Mouse (Mus musculus): ENCODE data around the gene Ehd2. TPM values are rescaled to one million over a fixed set of nuclear protein-coding genes. Genes with fewer than 3 reads are reported as not detected.

Ehd2 gene
- polyA plus RNA-seq, 1 experiment: not detected

DNA sequence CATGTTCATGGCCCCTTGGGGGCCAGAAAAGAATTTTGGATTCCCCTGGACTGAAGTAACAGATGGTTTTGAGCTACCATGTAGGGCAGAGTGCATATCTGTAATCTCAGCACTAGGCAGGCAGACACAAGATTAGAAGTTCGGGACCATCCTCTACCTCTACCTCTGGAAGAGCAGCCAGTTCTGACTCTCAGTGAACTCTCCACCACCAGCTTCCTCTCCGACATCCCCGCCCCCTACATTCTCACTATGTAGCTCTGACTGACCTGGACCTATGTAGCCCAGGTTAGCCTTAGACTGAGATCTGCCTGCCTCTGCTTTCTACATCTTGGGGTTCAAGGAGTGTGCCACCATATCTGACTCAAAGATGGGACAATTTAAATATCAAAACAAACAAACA is 878 bp downstream of the Ehd2 start:
- peaks cover 21% of the 10 kb centered on the region for H3K4me1 ChIP-seq (ENCODE audit: control insufficient read depth, insufficient read depth, low read length)
- no peak overlapping the region for H3K4me3 ChIP-seq (ENCODE audit: insufficient read depth, low read depth, low read length)
- no peak overlapping the region for H3K27ac ChIP-seq (ENCODE audit: insufficient read depth, low read depth, low read length)
- TF ChIP-seq CTCF (IDR thresholded peaks at IDR 0.05; ENCODE audit: insufficient read depth, low read depth, low read length) (no peak), POLR2A (IDR thresholded peaks at IDR 0.05; ENCODE audit: insufficient read depth, low read depth, low read length) (no peak)
- 87% methylated on average over 3 of the region's 3 CpGs for WGBS

DNA sequence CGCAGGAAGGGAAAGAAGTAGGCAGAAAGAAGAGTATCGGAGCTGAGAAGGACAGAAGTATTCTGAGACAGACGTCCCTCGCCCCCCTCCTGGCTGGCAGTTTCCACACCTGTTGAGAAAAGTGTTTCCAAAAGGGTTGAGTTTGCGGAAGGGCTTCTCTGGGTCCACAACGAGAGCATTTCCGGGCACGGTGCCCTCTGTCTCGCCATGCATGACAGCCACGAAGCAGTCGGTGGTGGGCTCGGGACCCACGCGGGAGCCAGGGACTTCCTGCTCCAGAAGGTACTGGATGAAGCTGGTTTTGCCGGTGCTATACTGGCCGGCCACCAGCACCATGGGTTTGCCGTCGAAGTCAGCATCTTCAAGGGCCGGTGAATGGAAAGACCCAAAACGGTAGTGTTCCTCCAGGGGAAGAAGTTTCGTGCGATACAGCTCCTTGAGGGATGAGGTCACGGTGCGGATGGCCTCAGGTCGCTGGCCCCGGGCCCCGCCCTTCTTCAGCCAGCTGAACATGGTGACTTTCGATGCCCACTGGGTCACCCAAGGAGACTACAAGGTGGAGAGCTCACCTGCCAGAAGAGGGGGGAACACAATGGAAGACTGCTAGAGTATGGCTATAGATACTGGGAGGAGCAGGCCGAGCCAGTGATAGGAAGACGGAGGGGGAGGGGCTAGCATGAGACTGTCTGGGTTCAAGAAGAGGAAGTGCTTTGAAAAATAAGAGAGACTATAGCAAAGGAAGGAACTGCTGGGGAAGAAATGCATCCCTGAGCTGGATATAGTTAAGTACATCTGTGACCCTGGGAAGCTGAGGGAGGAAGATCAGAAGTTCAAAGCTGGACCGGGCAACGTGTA is 3.3 kb downstream of the Ehd2 start:
- TF ChIP-seq POLR2A (IDR thresholded peaks at IDR 0.05; ENCODE audit: insufficient read depth, low read depth, low read length) (no peak), CTCF (IDR thresholded peaks at IDR 0.05; ENCODE audit: insufficient read depth, low read depth, low read length) (no peak)
- Histone ChIP-seq H3K4me1 (ENCODE audit: control insufficient read depth, insufficient read depth, low read length) (peaks cover 27% of the 10 kb centered on the region), H3K27ac (ENCODE audit: insufficient read depth, low read depth, low read length) (no peak overlapping the region), H3K4me3 (ENCODE audit: insufficient read depth, low read depth, low read length) (no peak overlapping the region)
- 82% methylated on average over 32 of the region's 32 CpGs for WGBS

DNA sequence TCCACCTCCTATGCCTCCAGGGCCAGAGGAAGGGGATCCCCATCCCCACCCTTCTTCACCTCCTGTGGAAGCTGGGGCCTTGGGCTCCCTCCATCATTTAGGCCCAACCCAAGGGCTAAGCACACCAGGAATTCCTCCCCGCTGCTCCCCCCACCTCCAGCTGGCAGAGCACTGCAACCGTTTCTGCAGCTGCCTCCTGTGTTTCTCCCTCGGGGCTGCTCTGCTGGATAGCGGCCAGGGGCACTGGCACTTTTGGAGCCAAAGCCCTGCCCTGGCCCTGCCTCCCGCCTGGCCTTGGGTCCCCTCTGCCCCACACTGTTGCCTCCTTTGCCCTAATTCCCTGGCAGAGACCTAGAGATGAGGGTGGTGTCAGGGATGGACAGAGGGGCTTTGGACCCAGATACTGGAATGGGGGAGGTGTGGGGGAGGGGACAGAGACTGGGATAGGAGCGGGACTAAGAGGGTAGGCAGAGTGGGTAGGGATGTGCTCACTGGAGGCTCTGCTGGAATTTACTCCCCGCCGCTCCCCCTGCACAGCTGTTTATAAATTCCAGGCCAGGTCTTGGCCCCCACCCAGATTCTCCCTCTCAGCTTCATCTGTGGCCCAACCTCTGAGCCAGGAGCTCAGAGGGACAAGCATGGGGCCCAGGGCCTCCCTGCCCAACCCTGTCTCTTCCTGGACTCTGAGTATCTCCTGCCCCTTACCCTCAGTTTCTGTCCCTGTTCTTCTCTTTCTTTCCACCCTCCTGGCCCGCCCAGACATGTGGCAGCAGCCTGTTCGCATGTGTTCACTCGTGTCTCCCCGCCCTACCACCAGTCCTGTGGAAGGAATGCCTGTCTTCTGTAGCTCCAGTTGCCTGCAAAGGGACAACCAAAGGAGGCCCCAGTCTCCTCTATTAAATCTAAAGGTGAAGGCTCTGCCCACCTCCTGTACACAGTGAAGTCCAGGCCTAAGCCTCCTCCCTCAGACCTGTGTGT is 4.8 kb downstream of the Ehd2 start:
- WGBS: 20% methylated on average over 12 of the region's 12 CpGs
- Histone ChIP-seq H3K4me3 (ENCODE audit: insufficient read depth, low read depth, low read length) (no peak overlapping the region), H3K27ac (ENCODE audit: insufficient read depth, low read depth, low read length) (no peak overlapping the region), H3K4me1 (ENCODE audit: control insufficient read depth, insufficient read depth, low read length) (peaks cover 27% of the 10 kb centered on the region)
- TF ChIP-seq CTCF (IDR thresholded peaks at IDR 0.05; ENCODE audit: insufficient read depth, low read depth, low read length): no peak
- TF ChIP-seq POLR2A (IDR thresholded peaks at IDR 0.05; ENCODE audit: insufficient read depth, low read depth, low read length): no peak

DNA sequence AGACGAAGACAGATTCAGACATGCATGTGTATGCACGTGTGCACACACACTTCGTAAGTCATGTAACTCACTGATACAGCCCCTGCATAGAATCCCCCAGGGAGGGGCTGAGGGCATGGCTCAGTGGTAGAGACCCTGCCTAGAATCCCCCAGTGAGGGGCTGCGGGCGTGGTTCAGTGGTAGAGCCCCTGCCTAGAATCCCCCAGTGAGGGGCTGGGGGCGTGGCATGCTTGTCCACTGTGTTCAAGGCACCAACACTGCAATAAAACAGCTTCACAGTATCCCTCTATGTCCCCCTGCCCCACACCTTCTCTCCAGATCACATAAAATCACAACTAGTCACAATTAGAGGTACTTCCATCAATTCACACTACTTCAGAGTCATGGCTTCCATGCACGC is 5.6 kb downstream of the Ehd2 start:
- Histone ChIP-seq H3K4me1 (ENCODE audit: control insufficient read depth, insufficient read depth, low read length) (peaks cover 23% of the 10 kb centered on the region), H3K4me3 (ENCODE audit: insufficient read depth, low read depth, low read length) (no peak overlapping the region), H3K27ac (ENCODE audit: insufficient read depth, low read depth, low read length) (no peak overlapping the region)
- WGBS: 88% methylated on average over 7 of the region's 7 CpGs
- TF ChIP-seq CTCF (IDR thresholded peaks at IDR 0.05; ENCODE audit: insufficient read depth, low read depth, low read length): no peak
- TF ChIP-seq POLR2A (IDR thresholded peaks at IDR 0.05; ENCODE audit: insufficient read depth, low read depth, low read length): no peak

DNA sequence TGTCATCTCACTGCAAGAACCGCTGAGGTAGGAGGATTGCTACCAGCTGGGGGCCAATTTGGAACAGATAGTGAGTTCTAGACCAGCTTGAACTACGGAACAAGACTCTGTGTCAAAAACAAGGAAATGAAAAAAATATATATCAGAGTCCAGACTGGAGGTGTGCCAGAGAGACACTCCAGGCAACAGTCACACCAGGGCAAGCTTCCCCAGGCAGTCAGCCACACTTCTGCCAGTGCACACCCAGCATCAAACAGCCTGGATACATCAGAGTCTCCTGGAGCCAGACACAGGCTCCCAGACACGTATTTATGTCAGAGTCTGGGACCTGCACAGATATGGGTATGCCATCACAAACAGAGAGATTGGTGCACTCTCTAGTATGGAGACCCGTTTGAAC is 6.1 kb downstream of the Ehd2 start:
- no peak for TF ChIP-seq POLR2A (IDR thresholded peaks at IDR 0.05; ENCODE audit: insufficient read depth, low read depth, low read length)
- Histone ChIP-seq H3K4me1 (ENCODE audit: control insufficient read depth, insufficient read depth, low read length) (peaks cover 23% of the 10 kb centered on the region), H3K27ac (ENCODE audit: insufficient read depth, low read depth, low read length) (no peak overlapping the region), H3K4me3 (ENCODE audit: insufficient read depth, low read depth, low read length) (no peak overlapping the region)
- WGBS: 60% methylated on average over 4 of the region's 4 CpGs

DNA sequence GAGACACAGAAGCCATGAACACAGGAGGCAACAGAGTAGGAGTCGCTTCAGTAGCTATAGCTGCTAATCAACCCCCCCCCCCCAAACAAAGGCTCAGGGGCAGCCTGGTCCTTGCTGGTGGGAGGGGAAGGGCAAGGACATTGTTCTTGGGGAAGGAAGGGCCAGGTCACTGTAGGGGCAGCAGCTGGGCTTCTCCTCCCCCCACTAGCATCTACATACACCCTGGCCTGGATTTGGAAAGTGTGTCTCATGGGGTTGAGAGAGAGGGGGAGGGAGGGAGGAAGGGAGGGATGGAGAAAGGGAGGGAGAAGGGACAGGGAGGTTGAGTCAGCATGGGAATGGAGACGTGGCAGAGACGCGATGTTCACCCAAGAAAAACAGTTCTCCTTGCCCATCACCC is 6.7 kb downstream of the Ehd2 start:
- Histone ChIP-seq H3K27ac (ENCODE audit: insufficient read depth, low read depth, low read length) (no peak overlapping the region), H3K4me3 (ENCODE audit: insufficient read depth, low read depth, low read length) (no peak overlapping the region), H3K4me1 (ENCODE audit: control insufficient read depth, insufficient read depth, low read length) (peaks cover 23% of the 10 kb centered on the region)
- no peak for TF ChIP-seq CTCF (IDR thresholded peaks at IDR 0.05; ENCODE audit: insufficient read depth, low read depth, low read length)
- TF ChIP-seq POLR2A (IDR thresholded peaks at IDR 0.05; ENCODE audit: insufficient read depth, low read depth, low read length): no peak
- 33% methylated on average over 4 of the region's 4 CpGs for WGBS

DNA sequence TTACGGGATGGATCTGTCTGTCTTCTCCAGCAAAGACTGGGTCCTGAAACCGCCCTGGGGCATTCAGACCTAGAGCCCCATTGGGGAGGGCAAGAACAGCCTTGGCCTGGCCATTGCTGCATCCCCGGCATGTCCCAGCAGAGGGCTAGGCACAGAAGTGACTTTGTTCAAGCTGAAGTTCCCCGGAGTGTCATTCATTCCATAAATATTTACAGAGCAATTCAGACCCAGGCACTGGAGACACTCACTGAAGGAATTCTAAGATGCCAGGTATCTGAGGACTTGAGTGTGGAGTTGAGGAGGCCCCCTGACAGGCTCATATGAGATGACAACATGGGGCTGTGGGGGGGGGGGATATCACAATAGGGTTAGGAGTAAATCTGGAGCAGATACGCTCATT is 11.2 kb downstream of the Ehd2 start:
- no peak for TF ChIP-seq POLR2A (IDR thresholded peaks at IDR 0.05; ENCODE audit: insufficient read depth, low read depth, low read length)
- TF ChIP-seq CTCF (IDR thresholded peaks at IDR 0.05; ENCODE audit: insufficient read depth, low read depth, low read length): no peak
- H3K4me3 ChIP-seq (ENCODE audit: insufficient read depth, low read depth, low read length): no peak overlapping the region
- H3K27ac ChIP-seq (ENCODE audit: insufficient read depth, low read depth, low read length): no peak overlapping the region
- H3K4me1 ChIP-seq (ENCODE audit: control insufficient read depth, insufficient read depth, low read length): peaks cover 11% of the 10 kb centered on the region
- WGBS: 85% methylated on average over 5 of the region's 5 CpGs

DNA sequence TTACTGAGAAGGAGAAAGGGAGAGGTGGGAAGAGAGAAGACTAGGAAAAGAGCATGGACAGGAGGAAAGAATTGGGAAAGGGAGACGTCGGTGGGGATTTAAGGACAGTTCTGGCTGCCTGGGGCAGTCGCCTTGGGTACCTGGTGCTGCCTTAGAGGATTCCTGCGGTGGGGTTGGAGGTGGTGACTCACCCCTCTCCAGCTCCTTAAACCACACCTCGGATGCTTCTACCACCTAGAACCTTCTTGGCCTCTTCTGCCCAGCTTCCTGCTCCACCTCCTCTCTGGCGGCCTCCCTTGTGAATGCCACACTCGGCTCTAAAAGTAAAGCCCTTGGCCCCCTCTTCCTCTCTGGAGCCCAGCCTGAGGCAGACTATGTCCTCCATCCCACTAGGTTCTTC is 11.9 kb downstream of the Ehd2 start:
- TF ChIP-seq POLR2A (IDR thresholded peaks at IDR 0.05; ENCODE audit: insufficient read depth, low read depth, low read length): no peak
- TF ChIP-seq CTCF (IDR thresholded peaks at IDR 0.05; ENCODE audit: insufficient read depth, low read depth, low read length): no peak
- Histone ChIP-seq H3K4me1 (ENCODE audit: control insufficient read depth, insufficient read depth, low read length) (peaks cover 5% of the 10 kb centered on the region), H3K27ac (ENCODE audit: insufficient read depth, low read depth, low read length) (no peak overlapping the region), H3K4me3 (ENCODE audit: insufficient read depth, low read depth, low read length) (no peak overlapping the region)
- WGBS: 42% methylated on average over 7 of the region's 7 CpGs

DNA sequence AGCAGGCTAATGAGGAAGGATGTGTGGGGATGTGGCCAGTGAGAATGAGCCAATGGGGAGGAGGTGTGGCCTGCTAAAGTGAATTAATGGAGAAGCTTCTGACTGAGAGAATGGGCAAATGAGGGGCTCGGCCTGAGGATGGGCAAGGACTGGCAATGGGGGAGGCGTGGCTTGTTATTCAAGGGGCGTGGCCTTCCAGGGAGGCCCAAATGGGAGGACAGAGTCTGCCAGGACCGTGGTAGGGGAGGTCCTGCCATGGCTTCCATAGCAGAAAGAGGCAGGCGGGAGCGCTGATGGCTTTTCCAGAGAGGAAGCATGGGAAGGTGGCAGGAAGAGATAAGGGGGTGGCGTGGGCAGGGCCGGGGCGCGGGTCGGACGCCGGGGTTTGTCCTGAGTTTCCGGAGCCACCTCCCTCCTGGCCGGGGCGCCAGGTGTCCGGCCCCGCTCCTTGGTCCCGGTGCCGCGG is 12.4 kb downstream of the Ehd2 start:
- no peak overlapping the region for H3K4me3 ChIP-seq (ENCODE audit: insufficient read depth, low read depth, low read length)
- 14% methylated on average over 21 of the region's 21 CpGs for WGBS
- TF ChIP-seq POLR2A (IDR thresholded peaks at IDR 0.05; ENCODE audit: insufficient read depth, low read depth, low read length) (no peak), CTCF (IDR thresholded peaks at IDR 0.05; ENCODE audit: insufficient read depth, low read depth, low read length) (no peak)

More for the DNA sequence above, 12.4 kb downstream of the Ehd2 start:
- H3K27ac ChIP-seq (ENCODE audit: insufficient read depth, low read depth, low read length): no peak overlapping the region
- H3K4me1 ChIP-seq (ENCODE audit: control insufficient read depth, insufficient read depth, low read length): 0 out of 2 replicates have a peak, but pooled peaks cover 5% of the 10 kb centered on the region

All from olfactory bulb, adult 2 months (tissue).